Mouse (Mus musculus) testis, adult 2 months (tissue): Measurements from ENCODE around the gene Tmem151a.

Source experiments
- CTCF ChIP-seq: fragments of 200-500 bp; IDR thresholded peaks from 2 replicates; pipeline ENCODE4 v1.5.1; 2012; ENCODE audit warnings: low read depth, mild to moderate bottlenecking, inconsistent platforms, low read length, moderate library complexity; ENCODE audit not compliant: control insufficient read depth, insufficient read depth, insufficient replicate concordance
- POLR2A ChIP-seq: fragments of 200-500 bp; IDR thresholded peaks from 2 replicates; pipeline ENCODE4 v1.6.1; 2012; ENCODE audit warnings: low read depth, mild to moderate bottlenecking, inconsistent platforms, low read length, moderate library complexity; ENCODE audit not compliant: control insufficient read depth

GRCm38 (mm10) chr19:5050047-5050905 is 35.1 kb downstream of the Tmem151a start, which contains the start of gene Rin1:
- TF ChIP-seq CTCF (peak; percentile 7; the same call in 1 of the 2 replicates), POLR2A (peak; percentile 51; the same call in 1 of the 2 replicates)
